Mouse (Mus musculus): Measurements from ENCODE around the gene Lrrc1.

Gene Lrrc1

DNA sequence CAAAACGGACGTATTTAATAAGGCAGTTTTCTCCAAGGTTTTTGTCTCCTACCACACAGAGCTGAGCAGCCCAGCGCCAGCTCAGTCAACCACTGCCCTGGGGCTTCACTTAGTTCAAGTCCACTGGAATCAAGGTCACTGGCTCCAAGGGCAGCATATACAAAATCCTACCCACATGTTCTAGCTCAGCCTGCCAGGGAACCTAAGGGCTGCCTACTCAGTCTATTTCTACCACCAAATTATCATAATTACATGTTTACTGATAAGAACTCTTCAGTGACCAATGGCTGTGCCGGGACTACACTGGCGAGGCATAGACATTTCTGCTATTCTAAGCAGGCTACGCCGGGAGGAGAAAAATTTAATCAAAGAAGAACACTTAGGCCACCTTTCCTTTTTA is 80.8 kb downstream of the Lrrc1 start:
- no peak for DNase-seq (ENCODE audit: low spot score)

- DNase-seq (ENCODE audit: low spot score), result no peak
These were observed 81.5 kb downstream of the Lrrc1 start for GRCm38 (mm10) chr9:77463195-77463594.

GRCm38 (mm10) chr9:77461371-77461915 is 83.2 kb downstream of the Lrrc1 start:
- no peak for DNase-seq (ENCODE audit: low spot score)

DNA sequence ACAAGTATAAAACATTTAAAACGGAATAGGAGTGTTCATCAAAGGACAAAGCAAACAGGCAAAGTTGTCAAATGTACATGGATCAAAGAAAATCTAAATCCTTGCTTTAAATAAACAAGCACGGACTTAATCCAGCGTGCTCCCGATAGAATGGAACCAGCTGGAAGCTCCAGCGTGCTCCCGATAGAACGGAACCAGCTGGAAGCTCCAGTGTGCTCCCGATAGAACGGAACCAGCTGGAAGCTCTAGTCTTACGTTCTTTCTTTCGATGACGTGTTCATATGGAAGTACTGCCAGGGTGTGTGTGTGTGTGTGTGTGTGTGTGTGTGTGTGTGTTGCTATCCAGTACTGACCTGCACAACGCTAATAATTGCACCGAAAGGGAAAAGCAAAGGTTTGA is 84.3 kb downstream of the Lrrc1 start:
- no peak for DNase-seq (ENCODE audit: low spot score)

DNA sequence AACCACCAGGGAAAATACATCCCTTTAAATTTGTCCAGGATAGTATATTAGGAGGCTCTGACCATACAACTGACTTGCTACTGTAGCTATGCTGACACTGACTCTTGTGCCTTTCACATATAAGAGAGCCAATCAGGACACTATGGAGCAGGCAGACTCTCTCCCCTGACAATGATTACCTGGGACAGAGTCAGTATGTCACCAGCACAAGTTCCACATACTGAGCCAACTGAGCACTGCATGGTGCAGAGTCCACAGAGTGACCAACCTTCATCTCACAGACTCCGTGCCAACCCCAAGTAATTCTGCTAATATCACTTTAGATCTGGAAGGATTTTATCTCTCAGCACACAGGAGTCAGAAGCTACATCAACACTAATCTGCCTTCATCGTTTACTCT is 85.3 kb downstream of the Lrrc1 start:
- no peak for DNase-seq (ENCODE audit: low spot score)

GRCm38 (mm10) chr9:77456169-77456826 is 88.4 kb downstream of the Lrrc1 start:
- DNase-seq (ENCODE audit: low spot score), result no peak

DNA sequence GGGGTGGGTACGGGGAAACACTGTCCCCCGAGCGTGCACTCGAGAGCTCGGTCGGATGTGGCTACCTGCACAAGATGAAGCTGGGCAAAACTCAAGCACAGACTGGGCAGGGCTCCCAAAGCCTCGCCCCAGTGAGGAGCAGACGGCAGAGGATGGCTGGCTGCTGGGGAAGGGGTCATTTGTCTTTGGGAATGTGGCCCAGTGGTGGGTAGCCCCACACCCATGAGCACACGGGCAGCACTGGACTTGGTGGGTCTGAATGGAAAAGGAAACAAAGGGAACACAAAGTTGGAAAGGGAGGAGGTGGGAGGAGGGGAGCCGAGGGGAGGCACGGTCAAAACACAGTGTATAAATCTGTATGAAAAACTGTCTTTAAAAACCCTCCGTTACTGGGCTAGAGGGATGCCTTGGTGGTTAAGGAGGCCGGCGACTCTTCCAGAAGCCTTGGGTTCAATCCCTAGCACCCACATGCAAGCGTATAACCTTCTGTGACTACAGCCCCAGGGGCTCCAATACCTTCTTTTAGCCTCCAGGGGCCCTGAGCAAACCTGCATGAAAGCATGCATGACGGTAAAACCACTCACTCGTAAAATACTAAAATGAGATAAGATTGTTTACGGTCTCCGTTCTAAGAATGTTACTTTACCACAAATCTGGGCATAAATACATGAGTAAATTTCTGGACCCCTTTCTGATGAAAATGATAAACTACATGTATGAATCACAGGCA is 89.1 kb downstream of the Lrrc1 start:
- DNase-seq (ENCODE audit: low spot score), result no peak

DNA sequence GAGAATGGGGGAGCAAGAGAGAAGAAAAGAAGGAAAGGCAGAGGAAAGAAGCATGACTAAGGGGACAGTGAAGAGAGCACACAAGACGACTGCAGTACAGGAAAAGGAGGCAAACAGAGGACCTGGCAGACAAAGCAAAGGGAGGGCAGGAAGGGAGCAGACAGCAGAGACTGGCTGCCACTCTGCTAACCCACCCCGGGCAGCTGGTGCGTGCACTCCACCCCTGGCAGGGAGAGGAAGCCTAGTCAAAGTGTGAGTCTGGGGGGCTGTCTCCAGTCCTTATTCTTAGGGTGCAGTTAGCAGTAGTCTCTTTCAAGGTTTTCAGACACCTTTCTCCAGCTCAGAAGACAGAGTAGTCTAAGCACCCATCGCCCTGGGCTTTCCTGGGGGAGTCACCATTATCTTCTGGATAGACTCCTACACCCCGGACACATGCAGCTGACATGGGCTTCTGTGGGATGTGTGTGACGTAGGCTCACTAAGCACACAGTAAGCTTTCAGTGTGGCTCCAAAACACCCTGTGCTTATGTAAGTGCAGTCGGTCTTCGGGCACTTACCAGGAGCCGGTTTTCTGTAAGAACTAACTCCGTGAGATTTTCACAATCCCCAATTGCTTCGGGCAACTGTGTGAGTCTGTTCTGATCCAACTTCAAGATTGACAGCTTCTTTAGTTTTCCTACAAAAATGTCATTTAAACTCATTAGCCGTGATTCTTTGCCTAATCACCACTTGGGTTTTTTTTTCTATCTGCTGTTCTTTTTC is 92.4 kb downstream of the Lrrc1 start:
- DNase-seq (ENCODE audit: low spot score), result no peak

- DNase-seq (ENCODE audit: low spot score), result no peak
These were observed 94.2 kb downstream of the Lrrc1 start for GRCm38 (mm10) chr9:77450447-77450846.

- DNase-seq (ENCODE audit: low spot score), result no peak
These were observed 99.8 kb downstream of the Lrrc1 start for GRCm38 (mm10) chr9:77444876-77445275.

DNA sequence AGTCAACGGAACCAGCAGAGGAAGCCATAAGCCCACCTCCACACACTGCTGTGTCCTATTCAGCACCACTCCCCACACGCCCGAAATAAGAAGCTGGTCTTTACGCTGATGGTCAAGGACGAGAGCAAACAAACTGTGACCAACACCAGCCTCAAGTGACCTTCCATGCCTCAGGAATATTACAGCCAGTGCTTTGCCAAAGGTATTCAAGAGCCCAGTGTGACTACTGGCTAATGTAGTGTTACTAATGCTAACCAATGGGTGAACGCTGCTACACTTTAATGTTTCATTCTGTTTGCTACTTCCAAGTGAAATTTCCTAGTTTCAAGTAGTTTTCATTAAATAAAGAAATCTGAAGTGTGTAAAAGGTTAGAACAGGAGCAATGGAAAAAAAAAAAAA is 105.3 kb downstream of the Lrrc1 start:
- no peak for DNase-seq (ENCODE audit: low spot score)

GRCm38 (mm10) chr9:77438836-77439271 is 105.8 kb downstream of the Lrrc1 start:
- no peak for DNase-seq (ENCODE audit: low spot score)

DNA sequence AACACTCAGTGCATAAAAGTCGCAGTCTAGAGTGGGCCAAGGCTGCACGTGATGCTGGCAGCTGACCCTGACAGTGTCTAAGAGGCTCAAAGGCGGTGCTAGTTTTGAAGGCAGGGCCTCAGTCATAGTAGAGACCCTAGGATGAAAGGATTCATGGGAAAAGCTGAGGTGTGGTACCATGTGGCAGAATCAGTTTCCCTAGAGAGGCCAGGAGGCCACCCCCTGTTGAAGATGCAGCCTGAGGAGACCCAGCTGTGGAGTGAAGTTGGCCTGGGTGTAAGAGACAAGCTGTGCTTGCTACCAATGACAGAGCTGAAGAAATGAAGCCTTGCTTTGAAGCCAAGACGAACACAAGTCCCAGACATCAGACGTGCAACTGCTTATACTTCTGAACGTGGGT is 107.5 kb downstream of the Lrrc1 start:
- no peak for DNase-seq (ENCODE audit: low spot score)

DNA sequence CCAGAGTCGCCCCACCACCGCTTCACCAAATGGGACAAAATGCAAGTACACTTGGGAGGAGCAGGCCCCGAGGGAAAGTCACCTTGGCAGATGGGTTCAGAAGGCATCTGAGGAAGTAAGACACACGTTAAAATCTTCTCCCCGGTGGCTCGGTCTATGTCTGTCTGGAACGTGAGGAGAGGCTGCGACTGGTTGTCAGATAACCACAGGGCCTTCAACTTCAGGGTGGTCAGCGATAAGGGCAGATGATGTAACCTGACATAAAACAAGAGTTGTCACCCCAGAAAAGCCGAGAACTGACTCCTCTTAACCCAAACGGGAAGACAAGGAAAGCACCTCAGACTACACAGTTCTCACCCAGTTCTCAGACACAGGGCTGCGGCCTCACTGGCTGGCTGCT is 109.7 kb downstream of the Lrrc1 start:
- no peak for DNase-seq (ENCODE audit: low spot score)

GRCm38 (mm10) chr9:77433476-77433875 is 111.2 kb downstream of the Lrrc1 start:
- DNase-seq (ENCODE audit: low spot score), result no peak

GRCm38 (mm10) chr9:77432030-77432429 is 112.6 kb downstream of the Lrrc1 start:
- no peak for DNase-seq (ENCODE audit: low spot score)

GRCm38 (mm10) chr9:77430413-77431087 is 114.1 kb downstream of the Lrrc1 start:
- DNase-seq (ENCODE audit: low spot score), result no peak

DNA sequence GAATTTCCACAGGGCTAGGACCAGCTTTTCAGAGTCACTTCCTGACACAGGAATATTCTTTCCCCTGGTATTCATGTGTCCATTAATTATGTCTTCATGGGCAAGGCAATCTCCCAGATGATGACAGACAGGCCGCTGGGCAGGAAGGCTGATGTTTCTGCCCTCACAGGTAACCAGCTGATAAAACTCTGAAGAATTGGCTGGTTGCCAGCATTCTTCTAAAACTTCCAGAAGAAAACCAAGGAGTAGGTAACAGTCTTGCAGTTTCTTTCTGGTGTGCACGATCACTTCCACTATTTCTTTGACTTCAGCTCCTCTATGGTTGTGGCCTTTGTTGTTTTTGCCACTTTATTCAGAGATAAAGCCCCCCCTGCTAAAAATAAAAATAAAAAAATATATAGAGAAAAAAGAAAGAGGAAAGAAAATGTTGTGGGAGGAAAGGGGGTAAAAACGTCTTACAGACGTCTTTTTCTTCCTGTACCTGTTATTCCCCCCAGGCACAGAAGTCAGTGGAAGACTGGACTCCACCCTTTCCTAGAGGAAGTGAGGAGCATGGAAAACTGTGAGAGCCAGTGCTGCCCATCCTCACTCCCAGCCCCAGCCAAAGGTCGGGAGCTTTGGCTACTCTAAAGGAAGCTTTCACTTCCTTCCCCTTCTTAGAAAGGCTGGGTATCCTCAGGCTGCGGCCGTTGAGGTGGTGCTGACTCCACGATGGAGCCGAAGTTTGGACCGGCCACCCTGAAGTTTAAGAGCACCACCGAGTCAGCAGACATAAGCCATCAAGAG is 115.2 kb downstream of the Lrrc1 start:
- no peak for DNase-seq (ENCODE audit: low spot score)

DNA sequence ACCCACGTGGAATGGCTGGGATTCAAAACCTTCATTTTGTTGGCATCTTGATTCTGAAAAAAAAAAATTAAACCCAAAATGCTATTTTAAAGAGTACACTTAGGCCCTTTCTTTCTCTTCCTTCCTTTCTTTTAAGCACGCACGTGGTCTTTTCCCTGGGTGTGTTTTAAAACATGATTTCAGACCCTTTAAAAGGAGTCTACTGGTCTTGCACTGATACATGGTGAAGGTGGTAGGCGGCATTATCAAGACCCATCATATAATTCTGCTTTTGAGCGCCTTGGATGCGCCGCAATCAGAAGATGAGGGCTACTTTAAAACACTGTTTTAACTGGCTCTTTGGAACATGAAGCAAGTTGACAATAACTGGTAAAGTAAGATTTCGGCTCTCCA is 115.9 kb downstream of the Lrrc1 start:
- no peak for DNase-seq (ENCODE audit: low spot score)

DNA sequence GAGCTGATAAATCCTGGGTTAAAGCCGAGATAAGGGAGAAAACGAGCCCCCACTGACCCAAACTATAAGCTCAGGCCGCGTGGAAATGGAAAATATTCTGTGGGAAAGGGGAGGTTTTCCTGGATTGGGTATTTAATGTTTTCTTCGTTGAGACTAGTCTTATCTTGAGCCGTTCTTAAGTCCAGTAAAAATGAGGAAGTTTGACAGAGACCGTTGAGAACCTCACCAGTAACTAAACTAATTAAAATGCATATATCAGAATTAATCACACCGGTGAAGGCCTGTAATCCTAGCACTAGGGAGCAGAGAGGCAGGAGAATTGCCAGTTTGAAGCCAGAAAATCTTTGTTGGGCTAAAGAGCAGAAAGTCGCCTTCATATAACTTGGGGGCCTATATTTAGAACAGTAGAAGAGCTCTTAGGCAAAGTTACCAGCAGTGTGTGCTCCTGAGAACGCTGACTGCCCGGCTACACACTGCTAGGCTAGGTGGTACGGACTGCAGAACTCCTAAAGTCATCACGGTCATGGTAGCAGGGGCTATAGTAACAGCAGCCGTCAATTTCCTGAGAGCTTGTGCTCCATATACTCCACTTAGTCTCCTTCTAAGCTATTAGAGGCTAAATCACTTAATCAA is 116.4 kb downstream of the Lrrc1 start:
- no peak for DNase-seq (ENCODE audit: low spot score)

Data from testis, postnatal 14 days (tissue).